Mouse (Mus musculus) layer of hippocampus, postnatal 10 days (tissue): Measurements from ENCODE around the gene Cldnd1. TPM values are rescaled to one million over a fixed set of nuclear protein-coding genes. Genes with fewer than 3 reads are reported as not detected.

Experiments
- microRNA-seq, 2 experiments: library from miRNA; unstranded; fragments of <30 nt; microRNA quantifications; one replicate each; pipeline ENCODE4 v1.2.0; 2021
- total RNA-seq, 2 experiments: library from RNA; stranded (reverse); gene quantifications; 2 replicates each; pipeline ENCODE4 v1.2.3; 2021

The Cldnd1 gene
- total RNA-seq, 2 experiments from 2014 or later, result 91.4 to 112 TPM

Small RNA genes within 50 kb of the gene (microRNA-seq; reads per million reads assigned to microRNA genes)
- gene Gm27564, result 0 reads per million in 2 experiments

Other genes with a start within 250 kb of the Cldnd1 start
- 10 to 100 TPM; 16.3 to 19.1 TPM for gene St3gal6, start 203.7 kb upstream of the Cldnd1 start, total RNA-seq
- gene Gm813, start 110.9 kb upstream of the Cldnd1 start, total RNA-seq, result not detected
- gene E330017A01Rik, start 89.2 kb upstream of the Cldnd1 start, total RNA-seq, result not detected
- gene Cpox, start 57.6 kb upstream of the Cldnd1 start, total RNA-seq, result 10 to 100 TPM; 34.1 to 35.2 TPM
- not detected for gene Gpr15, start 8.8 kb upstream of the Cldnd1 start, total RNA-seq
- not detected for gene Olfr172, start 35.3 kb downstream of the Cldnd1 start, total RNA-seq
- not detected for gene Olfr173, start 72.4 kb downstream of the Cldnd1 start, total RNA-seq
- gene Olfr175-ps1, start 98.9 kb downstream of the Cldnd1 start, total RNA-seq, result not detected
- gene Olfr177, start 146.9 kb downstream of the Cldnd1 start, total RNA-seq, result not detected
- gene Olfr178, start 164.2 kb downstream of the Cldnd1 start, total RNA-seq, result not detected
- gene Olfr181, start 200.8 kb downstream of the Cldnd1 start, total RNA-seq, result not detected
- gene Olfr180, start 201.5 kb downstream of the Cldnd1 start, total RNA-seq, result not detected